Mouse (Mus musculus) WW6 (cell line): Measurements from ENCODE around the gene Gm6502.
"Not testable (repeated sequence)": the region's sequence is repeated elsewhere in the genome, so short reads cannot be mapped to it uniquely, and the experiment has no call there.

Experiments used
- DNase-seq: peaks from one replicate; pipeline ENCODE4 v3.0.0-alpha.2; 2013; ENCODE audit warnings: low read depth, low spot score

Gene Gm6502

GRCm38 (mm10) chr5:94314135-94314534 lies at the start of gene Gm6502:
Gm6502 (plus strand) TSS chr5:94314435.
- not testable (repeated sequence) for DNase-seq

- not testable (repeated sequence) for DNase-seq
These were observed 7.5 kb upstream of the Gm6502 start, which contains the start of gene A430089I19Rik for GRCm38 (mm10) chr5:94306696-94307095. A430089I19Rik (minus strand) TSS chr5:94306796.

GRCm38 (mm10) chr5:94339449-94339848 lies 25.2 kb downstream of the Gm6502 start, which contains the start of gene AA792892:
AA792892 (plus strand) TSS chr5:94339749.
- not testable (repeated sequence) for DNase-seq
